Mouse (Mus musculus) bone marrow macrophage, adult 2 months (primary cell): ENCODE data around the gene Dcaf12l1. TPM values are rescaled to one million over a fixed set of nuclear protein-coding genes. Genes with fewer than 3 reads are reported as not detected.
"Not testable (repeated sequence)": the region's sequence is repeated elsewhere in the genome, so short reads cannot be mapped to it uniquely, and the experiment has no call there.

Experiments used
- H3K27ac ChIP-seq: 2 replicates; pipeline ENCODE4 v1.5.1; 2012; ENCODE audit warnings: low read depth, low read length; ENCODE audit not compliant: insufficient read depth
- H3K4me1 ChIP-seq: 2 replicates; pipeline ENCODE4 v1.6.1; 2012; ENCODE audit warnings: low read length; ENCODE audit not compliant: control insufficient read depth, insufficient read depth
- H3K4me3 ChIP-seq: 2 replicates; pipeline ENCODE4 v1.5.1; 2012; ENCODE audit warnings: mild to moderate bottlenecking, low read length, moderate library complexity; ENCODE audit not compliant: insufficient read depth
- CTCF ChIP-seq: IDR thresholded peaks from 2 replicates; pipeline ENCODE4 v1.5.1; 2012; ENCODE audit warnings: low read depth, mild to moderate bottlenecking, low read length, moderate library complexity
- POLR2A ChIP-seq: IDR thresholded peaks from 2 replicates; pipeline ENCODE4 v1.6.1; 2012; ENCODE audit warnings: mild to moderate bottlenecking, low read depth, low read length, borderline replicate concordance
- polyA plus RNA-seq: library from polyadenylated mRNA; stranded (reverse); fragments of >200 nt; gene quantifications from 2 replicates; pipeline ENCODE4 v1.2.4, GENCODE M21; 2012; ENCODE audit not compliant: missing spikeins, insufficient read depth, insufficient read length

Gene Dcaf12l1
- polyA plus RNA-seq, result not detected in 2 replicates

- Histone ChIP-seq H3K4me3 (no peak within 1 kb of the TSS), H3K27ac (no peak within 1 kb of the TSS), H3K4me1 (no peaks in the 10 kb centered on the region)
- no peak for TF ChIP-seq CTCF
- no peak for TF ChIP-seq POLR2A
Observed at GRCm38 (mm10) chrX:44789761-44790411, at the start of gene Dcaf12l1. Gene Dcaf12l1, minus strand, starts transcription at chrX:44790197.

DNA sequence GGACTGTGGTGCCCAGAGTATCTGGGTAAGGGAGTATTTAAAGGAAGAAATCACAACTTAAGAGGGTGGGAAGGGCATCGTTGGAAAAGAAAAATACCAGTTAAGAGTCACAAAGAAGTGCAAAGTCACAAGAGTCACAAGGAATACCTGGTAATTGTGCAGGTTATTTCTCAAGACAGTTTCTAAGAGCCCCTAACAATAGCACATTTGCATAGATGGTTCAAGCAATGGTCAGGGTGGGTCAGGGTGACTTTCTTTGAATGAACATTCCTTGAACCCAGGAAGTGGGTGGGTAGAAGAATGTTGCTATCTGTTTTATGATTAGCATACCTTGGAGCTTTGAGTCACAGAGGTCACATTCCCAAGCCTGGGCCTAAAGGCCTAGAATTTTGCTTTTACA, 19.4 kb upstream of the Dcaf12l1 start:
- not testable (repeated sequence) for H3K4me1 ChIP-seq, H3K27ac ChIP-seq, H3K4me3 ChIP-seq

- Histone ChIP-seq H3K4me3 (no peak overlapping the region), H3K4me1 (no peaks in the 10 kb centered on the region), H3K27ac (no peak overlapping the region)
- TF ChIP-seq CTCF (no peak), POLR2A (no peak)
Observed at GRCm38 (mm10) chrX:44789036-44789760, 799 bp downstream of the Dcaf12l1 start.
